Mouse (Mus musculus) embryo, embryonic 10.5 days (tissue): ENCODE results near the gene Plekhg4.

Source experiments
- DNase-seq: peaks from one replicate; pipeline ENCODE4 v3.0.0-alpha.2; 2015; ENCODE audit warnings: low spot score

Gene Plekhg4

GRCm38 (mm10) chr8:105349096-105349771 lies 23.8 kb upstream of the Plekhg4 start:
- peak; percentile 70 for DNase-seq

- peak; percentile 30 for DNase-seq
Observed at GRCm38 (mm10) chr8:105350186-105350585, 22.9 kb upstream of the Plekhg4 start.

DNA sequence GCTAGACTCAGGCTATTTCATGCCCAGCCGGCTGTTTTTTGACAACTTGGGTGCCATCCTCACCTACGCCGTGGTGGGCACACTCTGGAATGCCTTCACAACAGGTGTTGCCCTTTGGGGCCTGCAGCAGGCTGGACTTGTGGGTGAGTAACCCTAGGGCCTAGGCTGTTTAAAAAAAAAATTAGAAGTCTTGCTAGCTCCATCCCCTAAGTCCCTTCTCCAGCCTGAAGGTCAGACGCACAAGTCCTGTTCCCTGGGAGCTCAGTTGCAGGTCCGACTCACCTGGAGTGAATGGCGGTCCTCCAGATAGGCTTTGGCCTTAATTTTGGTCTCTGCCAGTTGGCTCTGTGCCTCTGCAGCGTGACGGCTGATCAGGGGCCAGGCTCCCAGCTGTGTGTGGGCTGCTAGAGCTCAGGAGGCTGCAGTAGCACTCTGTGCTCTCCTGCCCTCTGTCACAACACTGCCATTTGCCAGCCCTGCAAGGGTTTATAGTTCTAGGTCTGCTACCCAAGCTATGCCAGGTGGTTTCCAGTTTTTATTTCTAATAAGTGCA lies 19.4 kb upstream of the Plekhg4 start:
- DNase-seq: no peak

- no peak for DNase-seq
Observed at GRCm38 (mm10) chr8:105354549-105354948, 18.5 kb upstream of the Plekhg4 start.

GRCm38 (mm10) chr8:105355179-105356024 lies 17.7 kb upstream of the Plekhg4 start:
- DNase-seq: peak; percentile 75

DNA sequence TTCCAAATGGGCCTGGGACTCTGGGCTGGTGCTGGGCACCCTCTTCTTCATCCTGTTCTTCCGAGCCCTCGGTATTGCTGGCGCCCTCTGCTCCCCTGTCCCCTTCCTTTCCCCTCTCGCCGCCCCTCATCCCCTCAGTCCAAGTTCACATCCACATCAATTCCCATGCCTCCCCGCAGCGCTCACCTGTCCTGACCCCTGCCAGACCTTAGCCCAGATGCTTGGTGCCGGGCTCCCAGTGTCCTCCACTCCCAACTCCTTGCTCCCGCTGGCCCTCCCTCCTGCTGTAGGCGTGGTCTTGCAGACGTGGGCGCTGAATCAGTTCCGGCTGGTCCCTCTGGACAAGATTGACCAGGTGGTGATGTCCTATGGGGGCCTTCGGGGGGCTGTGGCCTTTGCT lies 16.4 kb upstream of the Plekhg4 start:
- DNase-seq: no peak

GRCm38 (mm10) chr8:105359208-105359607 lies 13.9 kb upstream of the Plekhg4 start:
- no peak for DNase-seq

DNA sequence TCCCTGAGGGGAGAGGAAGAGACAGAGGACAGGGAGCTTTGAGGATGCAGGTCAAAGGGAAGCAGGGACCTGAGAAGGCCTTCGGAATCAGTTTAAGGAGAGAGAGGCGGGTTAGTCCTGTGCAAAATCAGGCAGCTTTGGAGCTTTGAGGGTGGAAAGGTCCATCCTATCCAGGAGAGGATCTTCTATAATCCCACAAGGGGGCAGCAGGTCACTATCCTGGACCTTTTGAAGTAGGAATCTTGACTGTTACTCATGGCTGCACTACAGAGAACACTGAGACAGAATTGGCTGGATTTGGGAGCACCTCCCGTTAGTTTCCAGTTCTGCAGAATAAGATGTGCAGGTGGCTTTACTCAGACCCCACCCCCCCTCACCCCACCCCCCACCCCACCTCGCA lies 13.4 kb upstream of the Plekhg4 start:
- DNase-seq: peak; percentile 75

- no peak for DNase-seq
Observed at GRCm38 (mm10) chr8:105361751-105362702, 11.0 kb upstream of the Plekhg4 start.

GRCm38 (mm10) chr8:105367107-105367506 lies 6.0 kb upstream of the Plekhg4 start:
- peak; percentile 46 for DNase-seq

DNA sequence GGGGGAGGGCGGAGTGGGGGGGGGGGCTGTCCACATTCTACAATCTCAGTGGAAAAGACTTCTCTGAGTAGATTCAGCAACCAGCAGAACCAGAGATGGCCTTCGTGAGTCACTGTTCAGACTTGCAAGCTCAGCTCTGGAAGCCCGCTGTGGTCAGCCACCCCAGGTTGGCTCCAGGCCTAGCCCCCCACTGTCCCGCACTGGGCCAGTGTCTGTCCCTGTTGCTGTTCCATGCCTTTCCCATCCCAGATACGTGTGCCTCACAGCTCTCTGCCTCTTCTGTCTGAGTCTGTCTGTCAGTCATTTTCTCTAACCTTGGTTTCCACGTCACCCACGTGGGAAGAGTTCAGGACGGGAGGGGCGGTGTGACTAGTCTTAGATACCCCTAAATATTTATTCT lies 601 bp upstream of the Plekhg4 start:
- no peak for DNase-seq

GRCm38 (mm10) chr8:105374513-105374966 lies 1.5 kb downstream of the Plekhg4 start:
- DNase-seq: peak; percentile 62

GRCm38 (mm10) chr8:105378673-105379072 lies 5.6 kb downstream of the Plekhg4 start:
- no peak for DNase-seq

DNA sequence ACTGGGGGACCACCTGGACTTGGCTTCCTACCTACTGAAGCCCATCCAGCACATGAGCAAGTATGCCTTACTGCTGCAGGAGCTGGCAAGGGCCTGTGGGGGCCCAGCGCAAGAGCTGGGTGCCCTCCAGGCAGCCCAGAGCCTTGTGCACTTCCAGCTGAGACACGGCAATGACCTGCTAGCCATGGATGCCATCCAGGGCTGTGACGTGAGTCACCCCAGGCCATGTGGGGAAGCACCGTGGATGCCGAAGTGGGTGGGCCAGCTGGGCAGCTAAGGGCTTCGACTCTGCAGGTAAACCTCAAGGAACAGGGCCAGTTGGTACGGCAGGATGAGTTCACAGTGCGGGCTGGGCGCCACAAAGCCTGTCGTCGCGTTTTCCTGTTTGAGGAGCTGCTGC lies 7.2 kb downstream of the Plekhg4 start:
- DNase-seq: no peak

GRCm38 (mm10) chr8:105384070-105384469 lies 11.0 kb downstream of the Plekhg4 start:
- DNase-seq: no peak

DNA sequence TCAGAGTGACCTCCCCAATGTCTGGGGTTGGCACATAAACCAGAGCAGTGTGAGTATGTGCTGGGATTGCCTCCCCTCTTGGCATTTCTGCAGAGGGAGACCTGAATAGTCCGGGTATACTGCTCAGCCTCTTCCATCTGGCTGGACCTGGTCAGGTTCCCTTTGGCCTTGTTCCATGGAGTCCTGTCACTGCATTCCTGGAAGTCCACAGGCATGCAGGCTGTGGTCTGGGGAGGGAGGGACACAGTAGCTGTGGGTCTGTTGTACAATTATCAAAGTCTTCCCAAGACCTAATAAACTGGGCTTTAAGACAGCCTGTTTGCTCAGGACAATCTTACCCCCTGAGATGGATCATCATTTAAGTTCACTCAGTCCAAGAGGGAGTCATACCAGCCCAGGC lies 14.1 kb downstream of the Plekhg4 start:
- no peak for DNase-seq

GRCm38 (mm10) chr8:105389096-105389495 lies 16.0 kb downstream of the Plekhg4 start:
- no peak for DNase-seq

- DNase-seq: no peak
Observed at GRCm38 (mm10) chr8:105393089-105393787, 20.2 kb downstream of the Plekhg4 start.

DNA sequence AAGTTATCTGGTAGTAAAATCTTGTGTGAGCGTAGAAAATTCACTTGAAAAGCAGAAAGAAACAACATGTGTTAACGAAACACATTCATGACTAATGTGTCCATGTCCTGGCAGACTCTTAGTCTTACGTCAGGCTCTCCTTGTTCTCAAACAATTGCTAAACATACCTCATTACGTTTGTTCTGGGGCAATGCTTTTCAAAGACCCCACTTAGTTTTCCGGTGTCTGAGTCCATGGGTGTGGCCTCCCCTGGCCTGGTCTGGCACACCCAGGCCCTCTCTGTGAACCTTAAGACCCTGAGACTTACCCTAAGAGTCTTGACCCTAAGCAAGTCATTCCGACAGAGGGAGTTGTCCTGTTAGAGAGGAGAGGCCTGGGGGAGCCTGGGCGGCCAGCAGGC lies 20.8 kb downstream of the Plekhg4 start:
- DNase-seq: no peak

GRCm38 (mm10) chr8:105397747-105398146 lies 24.7 kb downstream of the Plekhg4 start:
- DNase-seq: peak; percentile 78

- DNase-seq: no peak
Observed at GRCm38 (mm10) chr8:105400016-105400415, 26.9 kb downstream of the Plekhg4 start.
